ENCODE assay signal across 17 mouse cellular contexts in genomic region chr14:62573454-62573853, GRCm38 (mm10). TPM values are rescaled to one million over a fixed set of nuclear protein-coding genes. Genes with fewer than 3 reads are reported as not detected.
DNase-seq lines count a peak whose midpoint lies in the region; ATAC-seq and TF ChIP-seq lines count a peak whose summit lies in the region.
"Had no signal": no experiment of that assay in that cellular context is flagged by ENCODE, and none has a peak within 500 bp of the region (broad histone marks: within the 10 kb centered on the region; RNA-seq: fewer than 3 reads in every experiment).

No protein-coding gene starts in this region.

- H3K9me3 ChIP-seq in forebrain, embryonic 10.5 days: no peaks in the 10 kb centered on the region
- H3K9me3 ChIP-seq in forebrain, embryonic 14.5 days (replicated peaks; ENCODE audit: control insufficient read depth, low read length): no peaks in the 10 kb centered on the region
- no peaks in the 10 kb centered on the region for H3K9me3 ChIP-seq in kidney, embryonic 16.5 days (ENCODE audit: low read length)
- no peaks in the 10 kb centered on the region for H3K9me3 ChIP-seq in stomach, embryonic 14.5 days (ENCODE audit: control insufficient read depth, low read depth, low read length)
- no peaks in the 10 kb centered on the region for H3K9me3 ChIP-seq in stomach, postnatal 0 days (ENCODE audit: control insufficient read depth, low read length)
- no peaks in the 10 kb centered on the region for H3K9me3 ChIP-seq in limb, embryonic 13.5 days
- H3K9me3 ChIP-seq: neural tube, embryonic 13.5 days had no signal

- no peak for TF ChIP-seq CTCF in stomach, postnatal 0 days (IDR thresholded peaks at IDR 0.05; ENCODE audit: low read depth)

- 0% methylated on average over 2 of the region's 3 CpGs for WGBS in forebrain, embryonic 10.5 days
- 0% methylated on average over 2 of the region's 3 CpGs for WGBS in forebrain, embryonic 14.5 days
- WGBS in kidney, embryonic 16.5 days: 0% methylated on average over 2 of the region's 3 CpGs
- WGBS in stomach, embryonic 14.5 days: 0% methylated on average over 2 of the region's 3 CpGs
- 3% methylated on average over 2 of the region's 3 CpGs for WGBS in stomach, postnatal 0 days
- 0% methylated on average over 1 of the region's 3 CpGs for WGBS in limb, embryonic 13.5 days

- H3K4me2 ChIP-seq in forebrain, embryonic 14.5 days (ENCODE audit: low read length): no peak overlapping the region
- H3K4me2 ChIP-seq in kidney, embryonic 16.5 days (replicated peaks; ENCODE audit: low read depth, low read length): peak overlapping the region; percentile 31; the same call in 1 of the 2 replicates
- no peak overlapping the region for H3K4me2 ChIP-seq in stomach, embryonic 14.5 days (replicated peaks; ENCODE audit: low read depth, low read length)
- H3K4me2 ChIP-seq in stomach, postnatal 0 days (replicated peaks; ENCODE audit: low read depth): no peak overlapping the region
- H3K4me2 ChIP-seq in limb, embryonic 13.5 days (replicated peaks): peak overlapping the region; percentile 11; the same call in 1 of the 2 replicates
- H3K4me2 ChIP-seq: neural tube, embryonic 13.5 days had no signal

- no peak for TF ChIP-seq EP300 in stomach, postnatal 0 days (optimal IDR thresholded peaks at IDR 0.05)

- H3K9ac ChIP-seq in forebrain, embryonic 14.5 days (ENCODE audit: low read length): no peak overlapping the region
- no peak overlapping the region for H3K9ac ChIP-seq in kidney, embryonic 16.5 days (replicated peaks; ENCODE audit: low read length)
- no peak overlapping the region for H3K9ac ChIP-seq in stomach, embryonic 14.5 days (replicated peaks; ENCODE audit: low read depth, low read length)
- H3K9ac ChIP-seq in stomach, postnatal 0 days (ENCODE audit: low read length): no peak overlapping the region
- no peak overlapping the region for H3K9ac ChIP-seq in limb, embryonic 13.5 days
- H3K9ac ChIP-seq: liver, postnatal 0 days; neural tube, embryonic 13.5 days had no signal

- DNase-seq in forebrain, embryonic 10.5 days (ENCODE audit: extremely low spot score, low spot score): no peak
- DNase-seq in forebrain, embryonic 14.5 days (ENCODE audit: low spot score): no peak
- DNase-seq in kidney, adult 18-20 months: no peak
- no peak for DNase-seq in stomach, postnatal 0 days (ENCODE audit: low spot score)
- no peak for DNase-seq in MN1 (ENCODE audit: low spot score)
- DNase-seq: adrenal gland, postnatal 25 days; gastrocnemius, postnatal 25 days; left cerebral cortex, postnatal 4 days; liver, postnatal 0 days; midbrain, embryonic 14.5 days; retina, postnatal 1 day had no signal

- no peak for ATAC-seq in forebrain, embryonic 14.5 days
- peak; percentile 78 for ATAC-seq in kidney, embryonic 16.5 days (ENCODE audit: low FRiP score, low TSS enrichment)
- peak; percentile 46; the same call in 1 of the 2 replicates for ATAC-seq in stomach, embryonic 14.5 days (ENCODE audit: insufficient number of reproducible peaks, insufficient read depth, low FRiP score, low read depth)
- ATAC-seq in stomach, postnatal 0 days (ENCODE audit: low FRiP score, low TSS enrichment): no peak; the same call in 1 of the 2 replicates
- ATAC-seq in limb, embryonic 13.5 days (ENCODE audit: low FRiP score, low read depth): no peak
- ATAC-seq: inflammation-experienced regulatory T-cells, adult 6 months; liver, postnatal 0 days had no signal

- no peaks in the 10 kb centered on the region for H3K36me3 ChIP-seq in forebrain, embryonic 10.5 days (replicated peaks)
- no peaks in the 10 kb centered on the region for H3K36me3 ChIP-seq in forebrain, embryonic 14.5 days (ENCODE audit: control insufficient read depth, insufficient read depth, low read length)
- H3K36me3 ChIP-seq in kidney, embryonic 16.5 days (ENCODE audit: insufficient read depth, low read length): no peaks in the 10 kb centered on the region
- no peaks in the 10 kb centered on the region for H3K36me3 ChIP-seq in stomach, embryonic 14.5 days (ENCODE audit: control insufficient read depth, insufficient read depth, low read length)
- H3K36me3 ChIP-seq in stomach, postnatal 0 days (ENCODE audit: control insufficient read depth, insufficient read depth, low read length): no peaks in the 10 kb centered on the region
- H3K36me3 ChIP-seq in limb, embryonic 13.5 days: no peaks in the 10 kb centered on the region
- H3K36me3 ChIP-seq: neural tube, embryonic 13.5 days had no signal

- H3K27me3 ChIP-seq in forebrain, embryonic 10.5 days (ENCODE audit: poor library complexity, severe bottlenecking): peaks cover 7% of the 10 kb centered on the region
- H3K27me3 ChIP-seq in forebrain, embryonic 14.5 days (replicated peaks; ENCODE audit: control insufficient read depth, insufficient read depth, low read length): no peaks in the 10 kb centered on the region
- no peaks in the 10 kb centered on the region for H3K27me3 ChIP-seq in kidney, embryonic 16.5 days (ENCODE audit: insufficient read depth, low read length)
- no peaks in the 10 kb centered on the region for H3K27me3 ChIP-seq in stomach, embryonic 14.5 days (ENCODE audit: control insufficient read depth, insufficient read depth, low read length)
- no peaks in the 10 kb centered on the region for H3K27me3 ChIP-seq in stomach, postnatal 0 days (ENCODE audit: control insufficient read depth, insufficient read depth, low read length)
- peaks cover 9% of the 10 kb centered on the region; the same call in 1 of the 2 replicates for H3K27me3 ChIP-seq in limb, embryonic 13.5 days
- H3K27me3 ChIP-seq: neural tube, embryonic 13.5 days had no signal

- H3K4me3 ChIP-seq in forebrain, embryonic 10.5 days: peak overlapping the region; percentile 14; the same call in 1 of the 2 replicates
- no peak overlapping the region for H3K4me3 ChIP-seq in forebrain, embryonic 14.5 days (ENCODE audit: low read depth, low read length)
- H3K4me3 ChIP-seq in kidney, embryonic 16.5 days (ENCODE audit: low read length): no peak overlapping the region
- no peak overlapping the region for H3K4me3 ChIP-seq in stomach, embryonic 14.5 days (ENCODE audit: low read depth, low read length)
- H3K4me3 ChIP-seq in stomach, postnatal 0 days (ENCODE audit: low read depth, low read length): no peak overlapping the region
- no peak overlapping the region for H3K4me3 ChIP-seq in limb, embryonic 13.5 days
- H3K4me3 ChIP-seq: neural tube, embryonic 13.5 days had no signal

- peak overlapping the region; percentile 67 for H3K27ac ChIP-seq in forebrain, embryonic 10.5 days
- H3K27ac ChIP-seq in forebrain, embryonic 14.5 days (ENCODE audit: low read depth, low read length): no peak overlapping the region
- peak overlapping the region; percentile 55; the same call in 1 of the 2 replicates for H3K27ac ChIP-seq in kidney, embryonic 16.5 days (ENCODE audit: low read length)
- no peak overlapping the region for H3K27ac ChIP-seq in stomach, embryonic 14.5 days (ENCODE audit: low read length)
- H3K27ac ChIP-seq in stomach, postnatal 0 days (replicated peaks): no peak overlapping the region
- no peak overlapping the region for H3K27ac ChIP-seq in limb, embryonic 13.5 days
- H3K27ac ChIP-seq: neural tube, embryonic 13.5 days had no signal

- H3K4me1 ChIP-seq in forebrain, embryonic 10.5 days: peaks cover 20% of the 10 kb centered on the region
- H3K4me1 ChIP-seq in forebrain, embryonic 14.5 days (ENCODE audit: control insufficient read depth, insufficient read depth, low read length): peaks cover 9% of the 10 kb centered on the region; the same call in 1 of the 2 replicates
- peaks cover 27% of the 10 kb centered on the region for H3K4me1 ChIP-seq in kidney, embryonic 16.5 days (ENCODE audit: insufficient read depth, low read length)
- 0 out of 2 replicates have a peak, but pooled peaks cover 9% of the 10 kb centered on the region for H3K4me1 ChIP-seq in stomach, embryonic 14.5 days (ENCODE audit: control insufficient read depth, insufficient read depth, low read length)
- H3K4me1 ChIP-seq in stomach, postnatal 0 days (replicated peaks; ENCODE audit: control insufficient read depth, insufficient read depth): 0 out of 2 replicates have a peak, but pooled peaks cover 3% of the 10 kb centered on the region
- H3K4me1 ChIP-seq in limb, embryonic 13.5 days: peaks cover 12% of the 10 kb centered on the region

RNA-seq across cellular contexts. Expression of gene Gm4131, which starts 6.7 kb away (rescaled TPM):
- polyA plus RNA-seq in forebrain, embryonic 10.5 days (2016; fragmentation: Nextera tagmentation; extraction: Ambion mirVana): not detected in 2 replicates
- not detected in 2 replicates for polyA plus RNA-seq in forebrain, embryonic 14.5 days (2014; fragmentation: Nextera tagmentation; extraction: Ambion mirVana)
- polyA plus RNA-seq in kidney, embryonic 16.5 days (2015; fragmentation: Nextera tagmentation; extraction: Ambion mirVana): 0.27 and 0.30 TPM in 2 replicates
- polyA plus RNA-seq in stomach, embryonic 14.5 days (2014; fragmentation: Nextera tagmentation; extraction: Ambion mirVana): not detected in 2 replicates
- polyA plus RNA-seq in stomach, postnatal 0 days (2015; fragmentation: Nextera tagmentation; extraction: Ambion mirVana): not detected in 2 replicates
- polyA plus RNA-seq in limb, embryonic 13.5 days (2015; fragmentation: Nextera tagmentation; extraction: Ambion mirVana): 0.20 TPM in 1 of 2 replicates, not detected in the other
- polyA plus RNA-seq: inflammation-experienced regulatory T-cells, adult 6 months; liver, postnatal 0 days; midbrain, embryonic 14.5 days; neural tube, embryonic 13.5 days; thymus, postnatal 0 days had no signal

RNA-seq across cellular contexts. Expression of gene Fam124a, which starts 17.9 kb away (rescaled TPM):
- 4.3 and 4.5 TPM in 2 replicates for polyA plus RNA-seq in forebrain, embryonic 10.5 days (2016; fragmentation: Nextera tagmentation; extraction: Ambion mirVana)
- polyA plus RNA-seq in forebrain, embryonic 14.5 days (2014; fragmentation: Nextera tagmentation; extraction: Ambion mirVana): 13.8 and 18.8 TPM in 2 replicates
- 7.0 and 8.9 TPM in 2 replicates for polyA plus RNA-seq in kidney, embryonic 16.5 days (2015; fragmentation: Nextera tagmentation; extraction: Ambion mirVana)
- polyA plus RNA-seq in stomach, embryonic 14.5 days (2014; fragmentation: Nextera tagmentation; extraction: Ambion mirVana): 3.5 and 4.1 TPM in 2 replicates
- 3.7 and 4.1 TPM in 2 replicates for polyA plus RNA-seq in stomach, postnatal 0 days (2015; fragmentation: Nextera tagmentation; extraction: Ambion mirVana)
- polyA plus RNA-seq in limb, embryonic 13.5 days (2015; fragmentation: Nextera tagmentation; extraction: Ambion mirVana): 2.1 and 2.4 TPM in 2 replicates
- polyA plus RNA-seq: inflammation-experienced regulatory T-cells, adult 6 months had no signal

Comparison
In these comparisons a context has a peak if more than half of its experiments do, and no peak if none do; other contexts are left out.
1. H3K27ac ChIP-seq: peak in forebrain, embryonic 10.5 days (single experiment) and kidney, embryonic 16.5 days (single experiment); none in forebrain, embryonic 14.5 days (single experiment), stomach, embryonic 14.5 days (single experiment), stomach, postnatal 0 days (single experiment) and limb, embryonic 13.5 days (single experiment).
2. ATAC-seq: peak in kidney, embryonic 16.5 days (single experiment) and stomach, embryonic 14.5 days (single experiment); none in forebrain, embryonic 14.5 days (single experiment), stomach, postnatal 0 days (single experiment) and limb, embryonic 13.5 days (single experiment).
3. H3K4me2 ChIP-seq: peak in kidney, embryonic 16.5 days (single experiment) and limb, embryonic 13.5 days (single experiment); none in forebrain, embryonic 14.5 days (single experiment), stomach, embryonic 14.5 days (single experiment) and stomach, postnatal 0 days (single experiment).